Mouse (Mus musculus) liver, embryonic 14.5 days (tissue): ENCODE data around the gene Nckap5l.

Experiments used
- CTCF ChIP-seq: IDR thresholded peaks from 2 replicates; pipeline ENCODE4 v1.5.1; 2016; ENCODE audit warnings: antibody characterized with exemption, low read depth, control low read depth
- EP300 ChIP-seq: IDR thresholded peaks from 2 replicates; pipeline ENCODE4 v1.6.1; 2016; ENCODE audit warnings: antibody characterized with exemption, low read depth

GRCm38 (mm10) chr15:99375581-99375980, 82.0 kb downstream of the Nckap5l start:
- TF ChIP-seq CTCF = no peak
- TF ChIP-seq EP300 = no peak
